Mouse (Mus musculus): Measurements from ENCODE around the gene Gm37240. TPM values are rescaled to one million over a fixed set of nuclear protein-coding genes. Genes with fewer than 3 reads are reported as not detected.

The Gm37240 gene
- total RNA-seq, 2 experiments from 2014 or later = not detected

DNA sequence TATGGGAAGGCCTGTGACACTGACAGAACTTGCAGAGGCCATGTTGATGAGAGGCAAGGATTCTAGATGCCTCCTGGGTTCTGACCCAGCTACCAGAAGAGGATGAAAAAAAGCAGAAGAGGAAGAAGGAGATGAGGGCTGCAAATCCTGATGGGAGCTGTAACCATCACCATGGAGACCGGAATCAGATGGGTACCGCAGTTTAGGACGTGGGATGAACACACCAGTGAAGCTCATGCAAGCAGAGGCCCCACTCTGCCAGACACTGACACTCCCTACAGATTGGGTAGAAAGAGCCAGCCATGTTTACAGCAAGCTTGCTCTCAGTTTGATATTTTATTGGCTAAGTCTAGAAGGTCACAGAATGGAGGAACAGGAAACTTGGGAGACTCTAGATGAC lies 509.8 kb downstream of the Gm37240 start:
- ATAC-seq (replicated peaks; ENCODE audit: poor library complexity, severe bottlenecking) = no peak

GRCm38 (mm10) chr3:85376541-85376940 lies 510.8 kb downstream of the Gm37240 start:
- ATAC-seq (replicated peaks; ENCODE audit: poor library complexity, severe bottlenecking) = no peak

GRCm38 (mm10) chr3:85373039-85373438 lies 514.3 kb downstream of the Gm37240 start:
- no peak for ATAC-seq (replicated peaks; ENCODE audit: poor library complexity, severe bottlenecking)

DNA sequence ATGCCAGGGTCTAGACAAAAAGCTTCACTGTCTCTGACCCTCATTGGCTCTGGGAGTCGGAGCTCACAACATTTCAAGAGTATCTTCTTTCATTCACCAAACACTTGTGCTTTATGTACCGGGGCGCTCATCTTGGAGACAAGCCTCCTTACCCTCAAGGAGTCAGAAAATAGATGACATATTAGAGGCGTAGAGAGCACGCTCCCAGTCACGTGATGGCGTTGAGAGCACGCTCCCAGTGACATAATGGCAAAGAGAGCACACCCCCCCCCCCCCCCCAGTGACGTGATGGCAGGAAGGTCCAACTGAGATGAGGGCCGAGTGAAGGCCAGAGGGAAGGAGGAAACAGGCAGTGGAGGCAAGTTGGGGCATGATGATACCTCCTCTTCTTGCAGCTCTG lies 517.5 kb downstream of the Gm37240 start:
- no peak for ATAC-seq (replicated peaks; ENCODE audit: poor library complexity, severe bottlenecking)

GRCm38 (mm10) chr3:85369157-85369556 lies 518.2 kb downstream of the Gm37240 start:
- ATAC-seq (replicated peaks; ENCODE audit: poor library complexity, severe bottlenecking) = no peak

DNA sequence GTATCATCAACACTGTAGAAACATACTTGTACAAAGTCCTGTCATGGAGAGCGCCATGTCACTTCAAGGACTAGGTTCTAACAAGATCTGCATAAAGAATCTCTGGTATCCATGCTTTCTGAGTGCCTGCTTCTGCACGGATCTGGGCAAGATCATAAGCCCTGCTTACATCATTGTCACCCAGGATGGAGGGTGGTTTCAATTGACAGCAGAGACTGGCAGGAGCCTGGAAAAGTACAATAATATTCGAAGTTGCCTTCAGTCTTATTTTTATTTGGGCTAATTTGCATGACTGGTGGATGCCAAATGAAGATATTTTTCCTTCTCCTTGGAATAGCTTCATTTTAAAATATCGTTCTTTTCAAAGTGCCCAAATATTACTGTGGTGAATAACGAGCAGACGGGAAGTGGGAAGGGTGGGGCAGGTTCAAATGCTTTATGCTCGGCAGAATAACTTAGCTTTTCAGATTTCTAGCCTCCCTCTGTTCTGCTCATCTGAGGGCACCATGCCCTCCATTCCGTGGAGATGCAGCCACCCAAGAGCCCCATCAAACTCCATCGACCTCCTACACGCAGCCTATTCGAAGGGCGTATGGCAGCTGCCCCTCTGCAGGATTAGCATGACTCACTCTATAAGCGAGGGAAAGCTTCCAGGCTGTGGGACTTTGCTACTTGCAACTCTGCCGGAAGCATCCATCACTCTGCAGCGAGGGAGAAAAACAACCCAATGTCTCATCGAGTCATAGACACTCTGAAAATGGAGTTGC lies 518.8 kb downstream of the Gm37240 start:
- no peak for ATAC-seq (replicated peaks; ENCODE audit: poor library complexity, severe bottlenecking)

DNA sequence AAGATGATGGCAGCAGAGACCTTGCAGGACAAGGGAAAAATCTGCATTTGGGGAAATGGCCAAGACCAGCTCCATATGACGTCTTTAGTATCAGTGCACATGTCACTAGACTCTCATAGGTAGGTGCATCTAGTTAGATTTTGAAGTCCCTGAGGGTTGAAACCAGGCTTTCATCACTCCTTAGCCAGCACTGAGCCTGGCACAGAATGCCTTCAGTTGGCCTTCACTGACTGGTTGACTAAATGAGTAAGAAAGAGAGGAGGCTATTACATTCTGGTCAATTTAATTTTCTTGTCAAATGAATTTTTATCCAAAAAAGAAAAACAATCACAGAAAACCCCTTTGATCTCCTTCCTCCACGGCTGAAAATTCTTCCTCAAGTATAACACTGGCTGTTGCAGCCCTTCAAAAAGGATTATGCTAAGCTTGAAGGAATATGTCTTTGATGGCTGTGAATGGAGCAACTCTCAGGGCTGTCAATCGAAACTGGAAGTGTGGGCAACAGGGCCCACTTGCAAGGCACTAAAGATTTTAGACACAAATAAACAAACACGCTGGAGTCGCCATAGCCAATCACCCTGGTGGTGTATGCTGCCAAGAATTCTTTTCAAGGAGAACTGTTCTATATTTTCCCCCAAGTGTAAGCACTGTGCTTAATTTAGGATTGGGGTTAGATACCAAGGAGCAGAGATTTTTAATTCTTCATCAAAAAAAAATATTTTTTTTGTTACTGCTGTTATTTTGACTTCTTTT lies 522.6 kb downstream of the Gm37240 start:
- no peak for ATAC-seq (replicated peaks; ENCODE audit: poor library complexity, severe bottlenecking)

DNA sequence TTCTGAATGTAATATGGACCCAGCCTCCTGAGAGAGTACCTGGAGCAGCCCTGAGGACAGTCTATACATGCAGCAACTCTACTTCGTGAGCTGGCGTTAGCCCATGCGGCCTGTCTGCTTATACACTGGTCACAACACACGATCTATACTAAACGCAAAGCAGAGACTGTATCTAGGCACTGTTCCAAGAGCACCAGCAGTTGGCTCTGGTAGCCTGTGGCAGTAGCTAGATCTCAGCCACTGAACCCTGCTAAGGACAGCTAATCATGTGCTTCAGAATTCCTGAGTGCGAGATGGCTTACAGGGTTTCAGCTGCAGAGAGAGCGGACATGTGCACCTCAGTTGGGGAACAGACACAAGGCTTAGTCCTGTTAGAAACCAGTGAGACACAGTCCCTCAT lies 524.4 kb downstream of the Gm37240 start:
- ATAC-seq (replicated peaks; ENCODE audit: poor library complexity, severe bottlenecking) = no peak

DNA sequence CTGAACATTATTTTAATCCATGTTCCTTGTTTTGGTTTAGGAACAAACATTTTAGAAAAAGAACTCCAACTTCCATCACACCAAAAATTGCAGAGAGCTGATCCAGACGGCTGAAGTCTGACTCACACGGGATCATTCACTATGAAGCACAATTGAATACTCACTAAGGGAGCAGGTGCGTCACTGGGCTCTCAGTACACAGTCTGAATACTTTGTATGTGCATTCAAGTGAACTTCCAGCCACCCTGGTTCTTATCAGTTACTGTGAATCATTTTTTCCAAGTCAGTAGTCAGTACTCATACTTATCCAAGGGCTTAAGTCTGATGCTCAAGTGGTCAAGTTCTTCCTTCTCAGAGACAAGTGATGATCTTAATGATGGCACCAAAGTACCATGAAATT lies 530.9 kb downstream of the Gm37240 start:
- no peak for ATAC-seq (replicated peaks; ENCODE audit: poor library complexity, severe bottlenecking)

DNA sequence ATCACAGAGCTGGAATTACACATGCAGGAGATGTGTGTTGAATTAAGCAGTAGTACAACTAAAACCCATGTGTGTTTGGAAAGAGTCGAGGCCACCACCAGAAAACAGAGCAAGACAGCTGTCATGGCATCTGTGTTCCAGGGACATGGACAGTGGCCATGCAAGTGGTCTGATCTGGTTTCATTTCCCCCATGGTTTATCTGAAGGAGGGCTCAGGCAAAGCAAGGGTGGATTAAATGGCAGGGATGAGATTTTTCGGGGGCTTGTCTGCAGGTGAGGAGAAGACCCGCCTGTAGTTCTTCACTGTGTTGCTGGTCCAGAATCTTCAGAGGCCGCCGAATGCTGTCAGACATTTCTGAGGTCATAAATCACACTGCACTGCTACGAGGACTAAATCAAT lies 539.3 kb downstream of the Gm37240 start:
- no peak for ATAC-seq (replicated peaks; ENCODE audit: poor library complexity, severe bottlenecking)

DNA sequence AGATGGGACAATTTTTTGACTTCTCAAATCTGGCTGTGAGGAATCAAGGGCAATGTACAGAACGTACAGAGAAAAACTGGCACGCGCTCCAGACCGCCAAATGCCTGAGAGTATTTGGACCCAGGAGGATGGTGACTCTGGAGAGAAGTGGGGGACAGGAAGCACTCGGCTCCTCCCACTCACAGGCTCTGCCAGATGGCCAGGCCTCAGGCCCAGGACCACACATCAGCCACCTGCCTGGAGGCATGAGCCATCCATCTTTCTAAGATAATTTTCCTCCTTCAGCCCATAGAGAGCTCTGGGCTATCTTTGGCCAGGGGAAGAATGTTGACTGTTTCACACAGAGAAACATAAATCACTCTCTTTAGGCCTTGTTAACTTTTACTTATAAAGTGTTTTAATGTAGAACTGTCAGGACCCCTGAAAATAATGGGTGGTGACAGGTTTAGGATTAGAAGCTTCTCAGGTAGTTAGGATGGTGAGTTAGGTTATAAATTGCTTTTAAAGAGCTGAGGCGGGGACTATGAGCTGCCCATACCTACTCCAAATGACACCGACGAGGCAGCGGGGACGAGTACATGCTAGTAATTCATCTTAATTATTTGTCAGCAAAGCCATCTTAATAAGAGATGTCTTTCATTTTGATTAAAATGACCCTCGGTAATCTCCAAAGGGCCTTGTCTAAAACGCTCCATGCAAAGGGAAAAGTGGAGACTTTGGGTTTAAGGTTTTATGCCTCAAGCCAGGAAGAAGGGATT lies 546.0 kb downstream of the Gm37240 start:
- no peak for ATAC-seq (replicated peaks; ENCODE audit: poor library complexity, severe bottlenecking)

DNA sequence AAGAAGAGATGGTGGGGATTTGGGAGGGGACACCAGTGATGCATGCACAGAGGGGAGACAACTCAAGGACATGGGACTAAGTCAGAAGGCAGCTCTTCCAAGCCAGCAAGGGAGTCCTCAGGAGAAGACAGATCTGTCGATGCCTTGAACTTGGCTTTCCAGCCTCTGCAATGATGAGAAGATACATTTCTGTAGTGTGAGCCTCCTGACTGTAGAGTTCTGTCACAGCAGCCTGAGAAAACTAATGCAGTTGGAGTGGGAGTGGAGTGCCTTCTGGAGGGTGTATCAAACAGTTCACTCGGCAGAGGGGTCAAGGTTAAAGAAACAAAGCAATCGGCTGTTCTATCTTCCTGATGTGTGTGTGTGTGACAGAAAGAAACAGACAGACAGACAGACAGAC lies 546.8 kb downstream of the Gm37240 start:
- ATAC-seq (replicated peaks; ENCODE audit: poor library complexity, severe bottlenecking) = no peak

GRCm38 (mm10) chr3:85339926-85340325 lies 547.4 kb downstream of the Gm37240 start:
- ATAC-seq (replicated peaks; ENCODE audit: poor library complexity, severe bottlenecking) = no peak

DNA sequence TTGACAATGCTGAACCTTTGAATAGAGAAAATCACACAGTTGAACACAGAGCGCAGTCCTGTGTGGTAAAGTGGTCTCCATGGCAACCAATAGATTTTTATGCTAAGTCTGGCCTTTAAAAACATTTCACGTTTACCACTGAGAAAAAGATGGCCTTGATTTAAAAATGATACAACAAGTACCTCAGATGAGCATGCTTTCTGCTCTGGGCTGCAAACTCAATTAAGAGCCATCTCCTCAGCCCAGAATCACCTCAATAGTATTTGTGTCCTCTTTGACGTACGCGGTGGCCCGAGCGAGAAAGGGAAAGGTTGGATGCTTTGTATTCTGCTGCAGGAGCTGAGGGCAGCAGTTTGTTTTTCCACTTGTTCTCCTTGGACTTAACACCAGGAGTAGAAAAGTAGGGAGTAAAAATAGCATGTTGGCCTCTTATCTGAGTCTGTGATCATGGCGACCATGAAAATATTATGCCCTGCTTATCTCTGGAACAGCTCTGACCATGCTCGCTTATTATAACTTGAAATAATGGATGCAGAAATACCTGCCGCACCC lies 548.0 kb downstream of the Gm37240 start:
- ATAC-seq (replicated peaks; ENCODE audit: poor library complexity, severe bottlenecking) = no peak

GRCm38 (mm10) chr3:85338755-85339095 lies 548.6 kb downstream of the Gm37240 start:
- no peak for ATAC-seq (replicated peaks; ENCODE audit: poor library complexity, severe bottlenecking)

GRCm38 (mm10) chr3:85337881-85338754 lies 549.2 kb downstream of the Gm37240 start:
- ATAC-seq (replicated peaks; ENCODE audit: poor library complexity, severe bottlenecking) = no peak

DNA sequence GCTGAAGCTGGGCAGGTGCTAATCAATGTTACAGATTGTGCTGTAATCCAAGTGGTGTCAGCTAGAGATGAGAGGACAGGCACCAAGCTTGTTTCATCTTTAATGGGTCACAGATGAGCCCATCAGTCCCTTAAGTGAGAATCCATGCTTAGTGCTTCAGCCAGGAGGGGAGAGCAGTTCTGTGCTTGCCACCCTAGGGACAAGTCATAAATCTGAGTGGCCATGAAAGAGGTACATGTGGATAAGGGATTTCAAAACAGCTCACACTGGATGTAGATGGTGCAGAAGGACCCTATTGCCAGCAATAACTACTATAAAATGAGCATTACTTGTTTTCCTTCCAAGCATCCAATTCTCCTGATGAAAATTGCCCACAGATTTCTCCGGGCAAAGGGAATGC lies 551.8 kb downstream of the Gm37240 start:
- no peak for ATAC-seq (replicated peaks; ENCODE audit: poor library complexity, severe bottlenecking)

DNA sequence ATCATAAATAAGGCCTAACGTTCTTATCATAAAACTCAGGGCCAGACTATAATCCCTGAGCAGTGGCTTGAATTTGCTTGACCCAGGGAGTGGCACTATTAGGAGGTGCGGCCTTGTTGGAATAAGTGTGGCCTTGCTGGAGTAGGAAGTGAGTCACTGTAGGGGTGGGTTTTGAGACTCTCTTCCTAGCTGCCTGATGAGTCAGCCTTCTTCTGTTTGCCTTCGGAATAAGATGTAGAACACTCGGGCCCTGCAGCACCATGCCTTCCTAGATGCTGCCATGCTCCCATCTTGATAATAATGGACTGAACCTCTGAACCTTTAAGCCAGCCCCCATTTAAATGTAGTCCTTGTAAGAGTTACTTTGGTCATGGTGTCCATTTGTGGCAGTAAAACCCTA lies 555.0 kb downstream of the Gm37240 start:
- no peak for ATAC-seq (replicated peaks; ENCODE audit: poor library complexity, severe bottlenecking)

GRCm38 (mm10) chr3:85318256-85318655 lies 569.1 kb downstream of the Gm37240 start:
- ATAC-seq (replicated peaks; ENCODE audit: poor library complexity, severe bottlenecking) = no peak

GRCm38 (mm10) chr3:85317306-85317705 lies 570.0 kb downstream of the Gm37240 start:
- no peak for ATAC-seq (replicated peaks; ENCODE audit: poor library complexity, severe bottlenecking)
